Mouse (Mus musculus) frontal cortex, postnatal 36 days (tissue): ENCODE data around the gene Phf23.
A peak's percentile ranks its signal among the peaks of the same experiment; 100 is the strongest.

Experiments used
- DNase-seq, 2 experiments: peaks; one replicate each; pipeline ENCODE4 v3.0.0; 2022; ENCODE audit warnings: low spot score in 2 of 2

Phf23 gene

GRCm38 (mm10) chr11:69970775-69971174 is 24.8 kb upstream of the Phf23 start:
- no peak for DNase-seq

GRCm38 (mm10) chr11:69974907-69975306 is 20.7 kb upstream of the Phf23 start:
- DNase-seq = no peak

- no peak for DNase-seq
Measured at GRCm38 (mm10) chr11:69976271-69976670, 19.3 kb upstream of the Phf23 start.

- DNase-seq = no peak
Measured at GRCm38 (mm10) chr11:69979827-69980195, 15.8 kb upstream of the Phf23 start.

- peak; percentile 99 to 100 for DNase-seq
Measured at GRCm38 (mm10) chr11:69980196-69981140, 15.1 kb upstream of the Phf23 start.

GRCm38 (mm10) chr11:69981141-69981762 is 14.3 kb upstream of the Phf23 start, which contains the start of gene Ctdnep1:
Gene Ctdnep1 (plus strand): TSS chr11:69981156.
- no peak for DNase-seq

GRCm38 (mm10) chr11:69982225-69982624 is 13.4 kb upstream of the Phf23 start, which contains the start of gene Elp5:
Gene Elp5 (minus strand): TSS chr11:69982517.
- DNase-seq = no peak

GRCm38 (mm10) chr11:69982877-69983276 is 12.7 kb upstream of the Phf23 start:
- DNase-seq = no peak

- DNase-seq = no peak
Measured at GRCm38 (mm10) chr11:69983377-69983776, 12.2 kb upstream of the Phf23 start.

GRCm38 (mm10) chr11:69984431-69984830 is 11.1 kb upstream of the Phf23 start:
- no peak for DNase-seq

GRCm38 (mm10) chr11:69989949-69990348 is 5.6 kb upstream of the Phf23 start:
- DNase-seq = no peak

- DNase-seq = peak; percentile 96 to 97
Measured at GRCm38 (mm10) chr11:69990850-69991691, 4.5 kb upstream of the Phf23 start, which contains the start of gene Gabarap. Gene Gabarap (plus strand): TSS chr11:69991143.

- DNase-seq = no peak
Measured at GRCm38 (mm10) chr11:69991711-69992110, 3.9 kb upstream of the Phf23 start.

GRCm38 (mm10) chr11:69992396-69992795 is 3.2 kb upstream of the Phf23 start:
- DNase-seq = no peak

- no peak for DNase-seq
Measured at GRCm38 (mm10) chr11:69992932-69993331, 2.6 kb upstream of the Phf23 start.

GRCm38 (mm10) chr11:69994401-69995090 is 1.0 kb upstream of the Phf23 start:
- DNase-seq = no peak

GRCm38 (mm10) chr11:69996161-69997061 is 834 bp downstream of the Phf23 start:
- no peak for DNase-seq

- peak in 1 of 2 experiments; percentile 54 for DNase-seq
Measured at GRCm38 (mm10) chr11:69997070-69997509, 1.5 kb downstream of the Phf23 start.

GRCm38 (mm10) chr11:69998567-69999491 is 3.3 kb downstream of the Phf23 start:
- DNase-seq = no peak
